Mouse (Mus musculus) layer of hippocampus, postnatal 25 days (tissue): ENCODE results near the gene Klrg2. TPM values are rescaled to one million over a fixed set of nuclear protein-coding genes. Genes with fewer than 3 reads are reported as not detected.

Experiments used
- DNase-seq, 2 experiments: peaks; one replicate each; pipeline ENCODE4 v3.0.0; 2022; ENCODE audit warnings: mixed read lengths in 2 of 2, low spot score in 1 of 2; ENCODE audit errors: extremely low spot score in 1 of 2
- total RNA-seq, 2 experiments: library from RNA; stranded (reverse); gene quantifications; 2 replicates each; pipeline ENCODE4 v1.2.3; 2021

The Klrg2 gene
- total RNA-seq, 2 experiments from 2014 or later = 0.94 to 1.4 TPM

GRCm38 (mm10) chr6:38632826-38633225 lies 4.2 kb downstream of the Klrg2 start:
- DNase-seq = no peak

GRCm38 (mm10) chr6:38629556-38629955 lies 7.5 kb downstream of the Klrg2 start:
- no peak for DNase-seq

- DNase-seq = no peak
Observed at GRCm38 (mm10) chr6:38627486-38627885, 9.6 kb downstream of the Klrg2 start.

- DNase-seq = no peak
Observed at GRCm38 (mm10) chr6:38627081-38627480, 10.0 kb downstream of the Klrg2 start.

GRCm38 (mm10) chr6:38626086-38626485 lies 11.0 kb downstream of the Klrg2 start:
- DNase-seq = no peak

- DNase-seq = no peak
Observed at GRCm38 (mm10) chr6:38624439-38624838, 12.6 kb downstream of the Klrg2 start.

GRCm38 (mm10) chr6:38623457-38623856 lies 13.6 kb downstream of the Klrg2 start:
- DNase-seq = no peak

- no peak for DNase-seq
Observed at GRCm38 (mm10) chr6:38622406-38622805, 14.6 kb downstream of the Klrg2 start.

GRCm38 (mm10) chr6:38609892-38610291 lies 27.1 kb downstream of the Klrg2 start:
- DNase-seq = no peak

- DNase-seq = no peak
Observed at GRCm38 (mm10) chr6:38597481-38597880, 39.6 kb downstream of the Klrg2 start.

GRCm38 (mm10) chr6:38581711-38582110 lies 55.3 kb downstream of the Klrg2 start:
- DNase-seq = no peak

GRCm38 (mm10) chr6:38580112-38580857 lies 56.8 kb downstream of the Klrg2 start:
- DNase-seq = no peak

GRCm38 (mm10) chr6:38576096-38576495 lies 60.9 kb downstream of the Klrg2 start:
- no peak for DNase-seq

Other genes starting within 250 kb of the Klrg2 start
- gene Ubn2, start 203.3 kb downstream of the Klrg2 start, total RNA-seq = 10 to 100 TPM; 33.8 to 46.4 TPM
- 10 to 100 TPM; 50.7 to 63.4 TPM for gene Fmc1, start 103.7 kb downstream of the Klrg2 start, total RNA-seq
- gene Luc7l2, start 85.9 kb downstream of the Klrg2 start, total RNA-seq = 100 to 1,000 TPM; 133 to 214 TPM
- 10 to 100 TPM; 78.5 to 83.7 TPM for gene Clec2l, start 25.8 kb upstream of the Klrg2 start, total RNA-seq
- 1 to 10 TPM; 2.9 to 3.4 TPM for gene Tbxas1, start 238.2 kb upstream of the Klrg2 start, total RNA-seq
- gene Hipk2, start 238.9 kb upstream of the Klrg2 start, total RNA-seq = 10 to 100 TPM; 50.2 to 66.2 TPM